Mouse (Mus musculus) cerebellum, adult 2 months (tissue): ENCODE measurements around the gene Oscar.

Source experiments
- CTCF ChIP-seq: fragments of 200-500 bp; IDR thresholded peaks from 2 replicates; pipeline ENCODE4 v1.5.1; 2011; ENCODE audit warnings: low read depth, mild to moderate bottlenecking, control low read depth, low read length, moderate library complexity, borderline replicate concordance; ENCODE audit not compliant: insufficient read depth
- POLR2A ChIP-seq: fragments of 200-500 bp; IDR thresholded peaks from 2 replicates; pipeline ENCODE4 v1.6.1; 2011; ENCODE audit warnings: low read length, control low read depth, borderline replicate concordance; ENCODE audit not compliant: insufficient read depth

GRCm38 (mm10) chr7:3567336-3567735 is 48.6 kb downstream of the Oscar start:
- TF ChIP-seq POLR2A (no peak), CTCF (no peak)
